Mouse (Mus musculus) small intestine, adult 2 months (tissue): ENCODE data around the gene Farp2.

Experiments used
- CTCF ChIP-seq: fragments of 200-500 bp; IDR thresholded peaks from 2 replicates; pipeline ENCODE4 v1.5.1; 2012; ENCODE audit warnings: low read depth, mild to moderate bottlenecking, control low read depth, inconsistent platforms, low read length, moderate library complexity, mixed read lengths; ENCODE audit not compliant: insufficient replicate concordance, insufficient read length; ENCODE audit errors: extremely low read depth
- POLR2A ChIP-seq: fragments of 200-500 bp; IDR thresholded peaks from 2 replicates; pipeline ENCODE4 v1.6.1; 2012; ENCODE audit warnings: low read depth, mild to moderate bottlenecking, control low read depth, inconsistent platforms, low read length, moderate library complexity

DNA sequence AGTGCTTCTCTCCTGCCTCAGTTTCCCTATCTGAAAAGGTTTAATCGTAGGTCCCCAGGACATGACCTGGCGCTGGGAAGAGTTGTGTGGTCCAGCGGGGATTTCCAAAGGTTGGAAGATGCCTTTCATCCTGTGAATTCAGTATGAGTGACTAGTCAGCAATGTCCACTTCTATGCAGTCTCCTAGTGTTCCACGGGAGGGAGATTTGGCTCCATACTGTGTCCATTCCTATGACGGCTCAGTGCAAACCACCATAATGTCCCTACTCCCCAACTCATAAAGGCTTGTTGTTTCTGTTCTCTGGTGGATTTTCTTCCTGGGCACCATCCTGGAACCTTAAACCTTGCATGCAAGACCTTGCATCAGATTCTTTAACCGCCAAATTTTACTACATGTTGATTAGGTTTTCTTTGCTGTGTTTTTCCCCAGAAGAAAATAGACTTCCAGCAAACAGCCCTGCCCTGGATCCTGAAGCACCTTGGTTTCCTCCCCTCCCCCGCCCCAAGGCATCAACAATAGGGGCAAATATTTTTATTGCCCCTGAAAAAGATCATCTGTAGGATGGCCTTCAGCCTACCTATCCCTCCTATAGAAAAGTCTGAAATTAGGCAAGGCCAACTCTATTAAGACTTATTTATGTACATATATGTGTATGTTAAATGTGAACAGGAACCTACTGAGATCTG, 124.5 kb downstream of the Farp2 start:
- TF ChIP-seq CTCF (no peak), POLR2A (no peak)
